Mouse (Mus musculus) layer of hippocampus, adult 8-10 months (tissue): Measurements from ENCODE around the gene Dnah3. TPM values are rescaled to one million over a fixed set of nuclear protein-coding genes. Genes with fewer than 3 reads are reported as not detected.

Source experiments
- DNase-seq, 2 experiments: peaks; one replicate each; pipeline ENCODE4 v3.0.0; 2022; ENCODE audit warnings: low spot score in 2 of 2
- total RNA-seq, 4 experiments: library from RNA; stranded (reverse); gene quantifications; 2 replicates each; pipeline ENCODE4 v1.2.4; 2022

The Dnah3 gene
- total RNA-seq, 4 experiments from 2014 or later = 0.25 to 0.58 (median 0.38) TPM

GRCm38 (mm10) chr7:119957421-119957820 is 137.7 kb downstream of the Dnah3 start:
- no peak for DNase-seq

DNA sequence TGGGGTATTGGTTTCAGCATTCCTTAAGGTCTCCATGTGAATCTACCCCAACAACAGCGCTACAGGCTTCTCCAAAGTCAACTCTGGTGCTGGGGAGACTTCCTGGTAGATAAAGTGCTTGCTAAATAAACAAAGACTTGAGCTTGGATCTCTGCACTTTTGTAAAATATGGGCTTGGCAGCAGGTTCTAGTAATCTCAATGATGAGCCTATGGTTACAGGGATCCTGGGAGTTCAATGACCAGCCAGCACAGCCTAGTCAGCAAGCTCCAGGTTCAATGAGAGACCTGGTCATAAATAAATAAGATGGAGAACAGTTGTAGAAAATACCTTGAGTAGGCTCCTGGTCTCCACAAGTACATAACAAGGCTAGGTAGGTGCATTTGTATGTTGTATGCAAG is 141.0 kb downstream of the Dnah3 start:
- no peak for DNase-seq

DNA sequence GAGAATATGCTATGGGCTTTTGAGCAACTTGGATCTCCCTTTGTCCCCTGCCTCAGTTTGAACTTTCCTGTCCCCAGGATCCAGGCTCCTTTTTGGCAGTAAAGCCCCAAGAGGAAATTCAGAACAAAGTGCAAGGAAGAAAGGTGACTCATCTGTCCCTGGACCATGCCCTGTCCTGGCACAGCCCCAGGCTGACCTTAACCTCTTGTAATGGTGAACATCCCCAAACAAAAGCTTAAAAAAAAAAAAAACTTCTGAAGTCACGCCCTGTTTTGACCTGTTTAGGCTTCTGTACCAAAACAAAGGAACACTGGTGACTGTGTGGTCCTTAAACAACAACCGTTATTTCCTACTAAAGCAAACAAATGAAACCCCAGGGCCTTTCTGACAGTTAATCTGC is 153.5 kb downstream of the Dnah3 start:
- DNase-seq = no peak

GRCm38 (mm10) chr7:119937036-119937435 is 158.0 kb downstream of the Dnah3 start:
- no peak for DNase-seq

- DNase-seq = no peak
These were observed 158.8 kb downstream of the Dnah3 start for GRCm38 (mm10) chr7:119936321-119936720.

GRCm38 (mm10) chr7:119928783-119929440 is 166.2 kb downstream of the Dnah3 start:
- DNase-seq = no peak

- DNase-seq = no peak
These were observed 174.0 kb downstream of the Dnah3 start for GRCm38 (mm10) chr7:119921054-119921453.

DNA sequence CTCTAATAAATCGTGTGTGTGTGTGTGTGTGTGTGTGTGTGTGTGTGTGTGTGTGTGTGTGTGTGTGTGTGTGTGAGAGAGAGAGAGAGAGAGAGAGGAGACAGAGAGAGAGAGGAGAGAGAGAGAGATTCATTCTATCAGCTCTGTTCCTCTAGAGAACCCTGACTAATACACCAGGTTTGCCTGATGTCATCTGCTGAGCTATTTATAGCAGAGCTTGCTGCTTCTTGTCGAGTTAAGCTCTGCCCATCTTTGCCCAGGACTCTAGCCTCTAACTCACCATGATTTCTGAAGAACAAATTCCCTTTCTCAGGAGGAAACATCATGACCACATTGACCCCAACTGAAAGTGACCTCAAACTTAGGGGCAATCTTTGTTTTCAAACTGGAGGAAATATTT is 174.6 kb downstream of the Dnah3 start:
- DNase-seq = no peak

GRCm38 (mm10) chr7:119911727-119912126 is 183.4 kb downstream of the Dnah3 start:
- no peak for DNase-seq

DNA sequence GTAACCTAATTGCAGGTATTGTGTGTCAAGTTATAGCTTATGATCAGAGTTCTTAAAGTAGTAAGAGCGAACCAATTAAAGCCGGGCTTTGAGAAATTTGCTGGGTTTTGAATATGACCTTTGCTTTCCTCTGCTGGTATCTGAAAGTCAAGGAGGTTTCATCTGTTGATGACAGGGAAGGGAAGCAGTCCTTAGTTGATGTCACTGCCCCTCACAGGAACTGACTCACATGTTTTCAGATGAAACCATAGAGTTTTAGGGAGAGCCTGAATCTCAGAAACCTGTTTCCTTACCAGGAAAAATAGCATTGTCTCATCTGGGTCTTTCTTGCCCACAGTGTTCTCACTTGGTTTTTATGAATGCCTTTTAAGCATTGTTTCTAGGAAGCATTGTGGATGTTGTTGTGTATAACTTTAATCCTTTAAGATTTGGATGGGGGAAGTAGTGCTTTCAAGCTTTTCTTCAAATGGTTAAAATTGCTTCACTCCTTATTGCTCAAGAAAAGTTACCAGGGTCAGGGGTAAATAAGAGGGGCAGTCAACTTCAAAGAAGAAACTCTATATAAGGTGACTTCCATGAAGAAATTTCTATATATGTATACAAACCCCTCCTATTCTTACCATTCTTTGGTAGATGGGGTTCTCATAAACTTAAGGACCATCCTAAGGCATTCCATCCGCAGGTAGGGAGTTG is 188.4 kb downstream of the Dnah3 start:
- DNase-seq = no peak

DNA sequence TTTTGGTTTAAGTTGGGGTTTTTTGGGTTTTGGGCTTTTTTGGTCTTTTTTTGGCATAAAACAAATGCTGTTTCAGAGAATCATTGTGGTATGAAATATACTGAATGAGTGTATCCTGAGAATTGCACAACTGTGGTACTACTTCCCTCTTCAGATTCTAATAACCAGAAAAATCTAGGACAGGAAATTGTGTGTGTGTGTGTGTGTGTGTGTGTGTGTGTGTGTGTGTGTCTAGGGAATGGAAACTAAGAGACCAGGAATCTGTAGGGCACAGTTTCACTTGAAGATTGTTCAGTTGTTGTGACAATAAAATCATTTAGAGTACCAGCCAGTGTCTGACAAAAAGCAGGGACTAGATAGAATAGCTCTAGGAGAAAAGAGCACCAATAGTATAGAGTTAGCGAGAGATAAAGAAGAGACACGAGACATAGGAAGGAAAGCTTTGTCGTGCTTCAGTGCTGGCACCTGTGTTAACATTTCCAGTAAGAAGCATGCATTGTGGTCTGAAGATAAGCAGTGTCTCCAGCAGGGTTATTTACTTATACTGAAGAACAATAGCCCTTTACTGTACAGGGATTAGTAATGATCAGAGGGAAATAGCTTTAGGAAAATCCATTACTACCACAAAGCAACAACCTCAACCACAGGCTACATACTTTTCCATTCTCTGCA is 195.6 kb downstream of the Dnah3 start:
- DNase-seq = no peak

DNA sequence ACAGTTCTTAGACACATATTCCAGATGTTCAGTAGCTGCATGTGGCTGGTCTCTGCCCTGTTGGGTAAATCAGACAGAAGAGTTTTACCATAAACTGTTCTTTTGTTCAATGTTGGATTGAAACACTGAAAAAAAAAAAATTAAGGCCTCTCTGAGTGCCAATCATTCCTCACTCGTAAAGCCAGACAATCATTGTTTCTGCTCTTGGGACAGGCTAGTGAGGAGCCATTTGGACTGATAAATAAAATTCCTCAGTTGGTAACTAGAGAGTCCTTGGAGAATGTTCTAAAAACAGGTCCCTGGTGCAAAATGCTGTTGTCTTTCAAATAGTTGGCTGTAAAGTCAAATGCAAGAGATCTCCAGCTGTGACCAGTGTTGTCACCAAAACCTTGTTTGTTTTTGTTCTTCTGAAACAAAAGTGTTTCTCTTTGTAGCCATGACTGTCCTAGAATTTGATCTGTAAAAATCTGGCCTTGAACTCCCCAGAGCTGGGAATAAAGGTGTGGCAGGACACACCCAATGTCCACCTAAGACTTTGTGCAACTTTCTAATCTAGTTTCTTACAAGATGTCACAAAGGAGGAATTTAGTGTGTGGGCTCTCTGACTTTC is 196.7 kb downstream of the Dnah3 start:
- DNase-seq = no peak

- DNase-seq = no peak
These were observed 197.5 kb downstream of the Dnah3 start for GRCm38 (mm10) chr7:119897521-119898109.

DNA sequence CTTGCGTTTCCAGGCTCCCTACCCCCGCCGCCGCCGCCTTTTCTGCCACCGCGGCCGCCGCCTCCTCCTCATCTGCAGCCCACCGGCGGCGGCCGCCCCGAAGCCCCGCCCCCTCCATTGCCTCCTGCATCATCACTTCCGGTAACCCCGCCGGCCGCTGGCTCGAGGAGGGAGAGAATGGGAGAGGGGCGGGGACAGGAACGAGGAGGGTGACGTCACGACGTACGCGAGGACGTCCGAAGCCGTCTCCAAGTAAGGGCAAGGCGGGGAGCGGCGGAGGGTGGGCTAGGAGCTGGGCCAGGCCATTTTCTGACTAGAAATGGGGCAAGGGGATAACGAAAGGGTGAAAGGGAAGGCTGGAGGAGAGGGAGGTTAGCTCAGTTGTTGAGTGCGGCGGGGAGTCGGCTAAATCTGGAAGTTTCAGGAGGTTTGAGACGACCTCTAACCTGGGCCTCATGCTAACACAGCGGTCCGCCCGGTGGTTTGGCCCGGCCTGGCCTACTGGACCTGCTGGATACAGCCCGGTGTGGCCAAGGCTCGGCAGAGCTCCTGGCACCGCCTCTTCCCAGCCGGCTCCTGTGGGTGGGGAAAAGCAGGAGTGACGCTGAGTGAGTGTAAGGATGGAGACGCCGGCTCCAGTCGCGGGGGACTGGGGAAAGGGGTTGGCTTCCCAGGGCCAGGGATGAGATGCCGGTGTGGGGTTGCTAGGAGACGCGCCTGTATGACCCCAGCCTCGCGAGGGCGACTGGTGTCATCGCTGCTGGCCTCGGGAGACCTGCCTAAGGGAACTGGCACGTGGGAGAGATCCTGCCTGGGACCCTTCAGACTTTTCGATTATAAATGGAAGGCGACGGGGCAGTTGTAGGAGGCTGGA is 199.2 kb downstream of the Dnah3 start, which contains the start of the genes Lyrm1 and Dcun1d3:
Lyrm1 (plus strand) TSS at position 223 of the 874 bp plus-strand sequence.
Dcun1d3 (minus strand) TSS at position 660 of the 874 bp plus-strand sequence.
- peak; percentile 97 for DNase-seq

DNA sequence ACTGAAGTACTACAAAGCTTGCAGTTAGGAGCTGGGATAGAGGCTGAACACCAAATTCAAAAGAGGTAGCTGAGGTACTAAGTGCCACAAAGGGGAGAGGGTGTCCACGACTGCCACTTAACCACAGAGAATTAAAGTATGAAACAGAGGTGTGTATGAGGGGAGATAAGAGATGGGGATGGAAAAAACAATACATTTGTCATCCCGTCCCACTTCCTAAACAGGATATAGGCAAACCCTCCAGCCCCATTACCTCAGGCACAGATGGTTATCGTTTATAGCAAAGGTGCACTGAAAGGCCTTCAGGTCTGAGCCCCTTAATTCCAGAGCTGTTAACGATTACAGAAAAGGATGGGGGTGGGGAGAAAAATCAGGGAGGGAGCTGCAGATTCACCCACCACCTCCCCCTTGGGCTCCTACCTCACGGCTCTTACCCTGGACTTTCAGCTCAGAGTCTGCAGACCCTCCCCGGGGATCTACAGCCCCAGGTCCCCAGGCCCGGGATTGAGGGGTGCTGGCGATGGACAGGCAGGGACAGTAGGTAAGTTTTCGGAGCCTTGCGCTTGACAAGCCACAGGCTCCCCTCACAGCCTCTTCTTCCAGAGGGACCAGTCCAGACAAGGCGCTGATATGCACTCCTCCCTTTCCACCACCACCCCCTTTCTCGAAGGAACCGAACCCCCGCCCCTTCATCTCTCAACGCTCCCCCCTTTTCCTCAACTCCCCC is 200.1 kb downstream of the Dnah3 start:
- peak in 1 of 2 experiments; percentile 12 for DNase-seq

DNA sequence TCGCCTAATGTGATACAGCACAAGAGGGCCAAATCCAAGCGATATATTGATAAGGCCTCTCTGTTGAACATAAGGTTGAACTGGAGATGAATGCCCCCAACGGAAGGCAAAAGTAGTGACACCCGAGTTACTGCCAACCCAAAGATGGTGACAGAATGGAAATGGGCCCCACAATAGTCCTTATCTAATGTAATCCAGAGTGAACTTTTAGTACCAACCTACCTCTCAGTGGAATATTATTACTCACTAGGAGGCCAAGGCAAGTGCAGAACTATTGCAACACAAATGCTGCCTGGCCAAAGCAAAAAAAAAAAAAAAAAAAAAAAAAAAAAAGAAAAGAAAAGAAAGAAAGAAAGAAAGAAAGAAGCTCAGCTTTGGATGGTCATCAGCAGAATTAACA is 202.3 kb downstream of the Dnah3 start:
- DNase-seq = no peak

GRCm38 (mm10) chr7:119892198-119892597 is 202.9 kb downstream of the Dnah3 start:
- DNase-seq = no peak

- no peak for DNase-seq
These were observed 207.2 kb downstream of the Dnah3 start for GRCm38 (mm10) chr7:119887887-119888286.

- DNase-seq = no peak
These were observed 213.9 kb downstream of the Dnah3 start for GRCm38 (mm10) chr7:119881229-119881628.

- no peak for DNase-seq
These were observed 214.7 kb downstream of the Dnah3 start for GRCm38 (mm10) chr7:119880345-119880744.
